10 mouse cellular contexts compared by ENCODE assay signal in the genomic region with DNA sequence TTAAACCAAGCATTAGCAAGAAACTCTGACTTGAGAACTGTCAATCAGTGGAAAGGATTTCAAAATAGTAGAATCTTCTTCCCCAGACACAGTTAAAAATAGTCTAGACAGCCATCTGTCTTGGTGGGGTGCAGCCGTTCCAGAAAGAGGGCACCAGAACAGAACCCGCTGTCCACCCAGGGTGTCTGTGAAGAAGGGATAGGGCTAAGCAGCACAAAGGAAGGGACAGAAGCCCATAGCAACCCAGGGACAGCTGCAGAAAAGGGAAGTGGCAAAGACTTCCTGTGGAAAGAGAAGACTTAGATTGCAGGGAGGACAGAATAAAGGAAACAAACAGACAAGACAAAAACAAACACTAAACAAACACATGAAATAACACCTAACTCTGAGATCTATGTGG. TPM values are rescaled to one million over a fixed set of nuclear protein-coding genes. Genes with fewer than 3 reads are reported as not detected.
A peak's percentile ranks its signal among the peaks of the same experiment; 100 is the strongest.
DNase-seq lines count a peak whose midpoint lies in the region.
"Had no signal": no experiment of that assay in that cellular context is flagged by ENCODE, and none has a peak within 500 bp of the region (broad histone marks: within the 10 kb centered on the region; RNA-seq: fewer than 3 reads in every experiment).

No protein-coding gene starts in this region.

- H3K36me3 ChIP-seq in heart, embryonic 10.5 days, result no peaks in the 10 kb centered on the region
- H3K36me3 ChIP-seq: liver, embryonic 12.5 days; neural tube, embryonic 12.5 days had no signal

- 0 out of 2 replicates have a peak overlapping the region, but pooled peaks have one; percentile 13 for H3K27ac ChIP-seq in heart, embryonic 10.5 days
- H3K27ac ChIP-seq: liver, embryonic 12.5 days; neural tube, embryonic 12.5 days had no signal

- H3K27me3 ChIP-seq in heart, embryonic 10.5 days (ENCODE audit: insufficient read depth, poor library complexity, severe bottlenecking), result no peaks in the 10 kb centered on the region
- H3K27me3 ChIP-seq: liver, embryonic 12.5 days; neural tube, embryonic 12.5 days had no signal

- no peaks in the 10 kb centered on the region for H3K9me3 ChIP-seq in heart, embryonic 10.5 days
- H3K9me3 ChIP-seq: liver, embryonic 12.5 days; neural tube, embryonic 12.5 days had no signal

- H3K4me1 ChIP-seq in heart, embryonic 10.5 days, result peaks cover 39% of the 10 kb centered on the region
- H3K4me1 ChIP-seq: neural tube, embryonic 12.5 days had no signal

- no peak overlapping the region for H3K4me3 ChIP-seq in heart, embryonic 10.5 days
- H3K4me3 ChIP-seq: liver, embryonic 12.5 days; neural tube, embryonic 12.5 days had no signal

- 26% methylated on average over 2 of the region's 2 CpGs for WGBS in heart, embryonic 10.5 days

- DNase-seq in heart, embryonic 10.5 days (ENCODE audit: low spot score), result no peak
- DNase-seq in heart, postnatal 4 days, result no peak
- peak; percentile 45 to 59 for DNase-seq in right cerebral cortex, postnatal 10 days (ENCODE audit: low spot score in 2 of 2)
- no peak for DNase-seq in right cerebral cortex, postnatal 36 days (ENCODE audit: low spot score in 2 of 2)
- peak; percentile 28 to 33 for DNase-seq in cerebellum, postnatal 36 days
- peak; percentile 3 to 9 for DNase-seq in thymus, postnatal 10 days (ENCODE audit: low spot score in 2 of 2)
- DNase-seq in urinary bladder, adult 18-20 months (ENCODE audit: low spot score in 2 of 2), result no peak
- DNase-seq in right cerebral cortex, adult 2 months (ENCODE audit: low spot score in 2 of 2), result no peak

RNA-seq across cellular contexts. Expression of a gene that starts 34.8 kb away (rescaled TPM):
- polyA plus RNA-seq in heart, embryonic 10.5 days (2016; fragmentation: Nextera tagmentation; extraction: Ambion mirVana), result 18.7 and 19.4 TPM in 2 replicates
- 10 to 100 TPM; 34.2 to 40.4 TPM for total RNA-seq in heart, postnatal 4 days (2021)

RNA-seq across cellular contexts. Expression of a gene that starts 35.3 kb away (rescaled TPM):
- polyA plus RNA-seq in heart, embryonic 10.5 days (2016; fragmentation: Nextera tagmentation; extraction: Ambion mirVana), result 3.9 and 4.5 TPM in 2 replicates
- 1 to 10 TPM; 1.2 to 1.8 TPM for total RNA-seq in heart, postnatal 4 days (2021)

Comparison
In these comparisons a context has a peak if more than half of its experiments do, and no peak if none do; other contexts are left out.
1. DNase-seq: peak in right cerebral cortex, postnatal 10 days (2 of 2), cerebellum, postnatal 36 days (2 of 2) and thymus, postnatal 10 days (2 of 2); none in heart, embryonic 10.5 days (single experiment), heart, postnatal 4 days (single experiment), right cerebral cortex, postnatal 36 days (0 of 2), urinary bladder, adult 18-20 months (0 of 2) and right cerebral cortex, adult 2 months (0 of 2).